Mouse (Mus musculus): ENCODE measurements at regions not wholly inside any gene's neighbourhood (a gene's known extent, or its start where the extent isn't known, plus 50 kb on each side); places are given as distances from the start of the nearest gene placed in this dataset.
A peak's percentile ranks its signal among the peaks of the same experiment; 100 is the strongest.

DNA sequence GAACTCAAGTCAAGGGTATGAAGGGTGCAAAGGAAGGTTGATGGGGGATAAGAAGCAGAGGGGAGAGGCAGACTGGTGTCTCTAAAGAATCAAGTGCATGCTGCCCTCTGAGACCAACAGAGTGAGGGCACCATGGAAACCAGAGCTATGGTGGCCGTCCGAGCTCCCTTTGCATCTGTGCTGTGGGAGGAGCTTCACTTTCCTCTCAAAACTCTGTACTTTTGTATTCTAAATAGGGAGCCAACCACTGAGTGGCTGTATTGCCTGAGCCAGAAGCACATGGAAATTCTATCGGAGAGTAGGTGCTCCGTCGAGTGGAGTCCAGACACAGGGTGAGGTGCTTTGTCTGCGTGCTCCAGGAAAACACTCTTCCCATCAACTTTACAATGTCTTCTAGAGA is 119.9 kb downstream of the Gm11011 start:
- H3K4me2 ChIP-seq (ENCODE audit: low read length) = no peak overlapping the region
- no peak overlapping the region for H3K27ac ChIP-seq (replicated peaks; ENCODE audit: low read depth, low read length)
- H3K36me3 ChIP-seq (ENCODE audit: control insufficient read depth, insufficient read depth, low read length) = no peaks in the 10 kb centered on the region
- H3K4me3 ChIP-seq (replicated peaks; ENCODE audit: low read depth, low read length) = no peak overlapping the region
- H3K9me3 ChIP-seq (ENCODE audit: control insufficient read depth, low read length) = no peaks in the 10 kb centered on the region
- ATAC-seq (ENCODE audit: low FRiP score, low TSS enrichment) (no peak), DNase-seq (no peak)
- H3K9ac ChIP-seq (replicated peaks; ENCODE audit: low read length) = no peak overlapping the region
- 76% methylated on average over 6 of the region's 6 CpGs for WGBS
- no peaks in the 10 kb centered on the region for H3K27me3 ChIP-seq (ENCODE audit: control insufficient read depth, insufficient read depth, low read length)
- 0 out of 2 replicates have a peak, but pooled peaks cover 3% of the 10 kb centered on the region for H3K4me1 ChIP-seq (ENCODE audit: control insufficient read depth, insufficient read depth, low read length)

DNA sequence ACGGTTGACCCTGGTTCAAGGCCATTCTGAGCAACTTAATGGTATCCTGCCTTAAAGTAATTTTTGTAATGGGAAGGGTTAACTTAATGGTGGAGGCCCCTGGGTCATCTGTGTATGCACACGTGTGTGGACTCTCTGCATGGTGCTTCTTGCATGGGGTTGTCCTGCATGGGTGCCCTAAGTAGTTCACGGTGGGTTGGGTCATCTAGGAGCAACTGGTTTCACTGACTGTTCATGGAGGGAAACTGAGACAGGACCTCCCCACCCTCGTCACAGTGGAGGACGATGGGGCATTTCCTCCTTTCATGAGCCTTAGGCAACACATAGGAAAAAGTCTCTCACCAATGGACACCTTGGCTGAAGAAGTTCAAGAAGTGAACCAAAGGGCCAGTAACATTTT is 123.4 kb downstream of the Gm11011 start:
- Histone ChIP-seq H3K27me3 (ENCODE audit: control insufficient read depth, insufficient read depth, low read length) (no peaks in the 10 kb centered on the region), H3K9ac (replicated peaks; ENCODE audit: low read length) (no peak overlapping the region), H3K36me3 (ENCODE audit: control insufficient read depth, insufficient read depth, low read length) (no peaks in the 10 kb centered on the region), H3K4me1 (ENCODE audit: control insufficient read depth, insufficient read depth, low read length) (peaks cover 8% of the 10 kb centered on the region; the same call in 1 of the 2 replicates), H3K4me2 (ENCODE audit: low read length) (no peak overlapping the region), H3K4me3 (replicated peaks; ENCODE audit: low read depth, low read length) (no peak overlapping the region), H3K27ac (replicated peaks; ENCODE audit: low read depth, low read length) (no peak overlapping the region), H3K9me3 (ENCODE audit: control insufficient read depth, low read length) (no peaks in the 10 kb centered on the region)
- ATAC-seq (ENCODE audit: low FRiP score, low TSS enrichment) = no peak
- 92% methylated on average over 5 of the region's 5 CpGs for WGBS
- DNase-seq = no peak

DNA sequence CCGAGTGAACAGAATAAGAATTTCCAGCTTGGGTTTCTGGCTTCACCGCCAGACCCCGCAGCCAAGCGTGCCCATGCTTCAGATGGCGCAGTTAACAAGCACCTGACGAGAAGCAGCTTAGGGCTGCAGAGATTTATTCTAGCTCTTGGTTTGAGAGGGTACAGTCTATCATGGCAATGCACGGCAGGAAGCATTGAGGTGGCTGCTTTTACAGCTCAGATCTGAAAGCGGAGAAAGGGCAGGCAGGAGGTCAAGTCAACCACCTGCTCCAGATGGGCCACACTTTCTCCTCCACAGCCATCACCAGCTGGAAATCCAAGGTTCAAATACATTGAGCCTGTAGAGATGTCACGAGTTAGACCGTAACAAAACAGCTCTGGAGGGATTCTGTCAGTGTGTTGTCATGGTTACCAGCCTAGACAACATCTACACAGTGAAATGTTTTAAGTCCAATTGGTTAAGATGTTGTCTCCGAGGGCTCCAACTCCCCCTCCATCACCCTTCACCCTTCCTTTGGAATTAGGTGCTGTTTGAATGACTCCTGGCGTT is 126.0 kb downstream of the Gm11011 start:
- peaks cover 5% of the 10 kb centered on the region; the same call in 1 of the 2 replicates for H3K4me1 ChIP-seq (ENCODE audit: control insufficient read depth, insufficient read depth, low read length)
- peak; percentile 64 for DNase-seq
- no peaks in the 10 kb centered on the region for H3K27me3 ChIP-seq (ENCODE audit: control insufficient read depth, insufficient read depth, low read length)
- no peak overlapping the region for H3K27ac ChIP-seq (replicated peaks; ENCODE audit: low read depth, low read length)
- no peaks in the 10 kb centered on the region for H3K36me3 ChIP-seq (ENCODE audit: control insufficient read depth, insufficient read depth, low read length)
- H3K4me3 ChIP-seq (replicated peaks; ENCODE audit: low read depth, low read length) = no peak overlapping the region
- H3K9me3 ChIP-seq (ENCODE audit: control insufficient read depth, low read length) = no peaks in the 10 kb centered on the region
- no peak for ATAC-seq (ENCODE audit: low FRiP score, low TSS enrichment)
- 60% methylated on average over 12 of the region's 12 CpGs for WGBS
- H3K9ac ChIP-seq (replicated peaks; ENCODE audit: low read length) = no peak overlapping the region
- no peak overlapping the region for H3K4me2 ChIP-seq (ENCODE audit: low read length)

DNA sequence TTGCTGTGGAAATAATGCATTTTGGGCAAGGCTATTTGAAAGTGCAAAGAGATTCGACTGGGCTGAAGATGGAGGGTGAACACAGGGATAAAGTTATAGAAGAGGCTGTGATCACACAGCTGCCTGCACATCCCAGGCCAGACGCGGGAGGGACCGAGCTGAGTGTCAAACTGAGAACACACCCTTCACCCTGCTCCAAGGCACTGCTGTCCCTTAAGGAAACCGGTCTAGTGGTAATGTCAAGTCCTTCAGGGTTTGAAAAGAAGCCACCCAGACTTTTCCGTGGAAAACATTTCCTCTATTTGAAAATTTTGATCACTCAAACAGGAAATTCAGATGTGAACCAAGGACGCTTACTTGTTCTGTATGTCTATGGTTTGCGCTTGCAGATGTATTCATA is 134.6 kb downstream of the Gm11011 start:
- Histone ChIP-seq H3K4me3 (replicated peaks; ENCODE audit: low read depth, low read length) (no peak overlapping the region), H3K27me3 (ENCODE audit: control insufficient read depth, insufficient read depth, low read length) (no peaks in the 10 kb centered on the region), H3K4me1 (ENCODE audit: control insufficient read depth, insufficient read depth, low read length) (no peaks in the 10 kb centered on the region), H3K9me3 (ENCODE audit: control insufficient read depth, low read length) (no peaks in the 10 kb centered on the region), H3K36me3 (ENCODE audit: control insufficient read depth, insufficient read depth, low read length) (no peaks in the 10 kb centered on the region), H3K9ac (replicated peaks; ENCODE audit: low read length) (no peak overlapping the region), H3K4me2 (ENCODE audit: low read length) (no peak overlapping the region), H3K27ac (replicated peaks; ENCODE audit: low read depth, low read length) (no peak overlapping the region)
- DNase-seq (no peak), ATAC-seq (ENCODE audit: low FRiP score, low TSS enrichment) (no peak)
- WGBS = 93% methylated on average over 8 of the region's 8 CpGs

DNA sequence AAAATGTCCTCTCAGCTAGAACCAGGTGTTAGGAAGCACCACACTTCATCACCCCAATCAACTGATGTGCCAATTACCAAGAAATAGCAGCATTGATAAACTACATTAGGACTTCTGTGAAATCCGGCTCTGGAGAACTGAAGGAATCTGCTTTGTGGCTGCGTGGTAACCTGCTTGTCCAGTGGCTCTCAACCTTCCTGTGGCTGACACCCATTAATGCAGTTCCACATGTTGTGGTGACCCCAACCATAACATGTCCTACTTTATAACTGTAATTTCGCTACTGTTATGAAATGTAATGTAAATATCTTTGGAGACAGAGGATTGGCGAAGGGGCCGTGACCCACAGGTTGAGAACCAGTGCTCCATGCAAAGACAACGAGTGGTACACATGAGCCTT is 136.7 kb downstream of the Gm11011 start:
- H3K4me2 ChIP-seq (ENCODE audit: low read length) = no peak overlapping the region
- peaks cover 5% of the 10 kb centered on the region for H3K4me1 ChIP-seq (ENCODE audit: control insufficient read depth, insufficient read depth, low read length)
- no peaks in the 10 kb centered on the region for H3K9me3 ChIP-seq (ENCODE audit: control insufficient read depth, low read length)
- ATAC-seq (ENCODE audit: low FRiP score, low TSS enrichment) = no peak
- H3K9ac ChIP-seq (replicated peaks; ENCODE audit: low read length) = no peak overlapping the region
- H3K36me3 ChIP-seq (ENCODE audit: control insufficient read depth, insufficient read depth, low read length) = no peaks in the 10 kb centered on the region
- H3K4me3 ChIP-seq (replicated peaks; ENCODE audit: low read depth, low read length) = no peak overlapping the region
- WGBS = 94% methylated on average over 6 of the region's 6 CpGs
- no peak for DNase-seq
- no peaks in the 10 kb centered on the region for H3K27me3 ChIP-seq (ENCODE audit: control insufficient read depth, insufficient read depth, low read length)
- no peak overlapping the region for H3K27ac ChIP-seq (replicated peaks; ENCODE audit: low read depth, low read length)

DNA sequence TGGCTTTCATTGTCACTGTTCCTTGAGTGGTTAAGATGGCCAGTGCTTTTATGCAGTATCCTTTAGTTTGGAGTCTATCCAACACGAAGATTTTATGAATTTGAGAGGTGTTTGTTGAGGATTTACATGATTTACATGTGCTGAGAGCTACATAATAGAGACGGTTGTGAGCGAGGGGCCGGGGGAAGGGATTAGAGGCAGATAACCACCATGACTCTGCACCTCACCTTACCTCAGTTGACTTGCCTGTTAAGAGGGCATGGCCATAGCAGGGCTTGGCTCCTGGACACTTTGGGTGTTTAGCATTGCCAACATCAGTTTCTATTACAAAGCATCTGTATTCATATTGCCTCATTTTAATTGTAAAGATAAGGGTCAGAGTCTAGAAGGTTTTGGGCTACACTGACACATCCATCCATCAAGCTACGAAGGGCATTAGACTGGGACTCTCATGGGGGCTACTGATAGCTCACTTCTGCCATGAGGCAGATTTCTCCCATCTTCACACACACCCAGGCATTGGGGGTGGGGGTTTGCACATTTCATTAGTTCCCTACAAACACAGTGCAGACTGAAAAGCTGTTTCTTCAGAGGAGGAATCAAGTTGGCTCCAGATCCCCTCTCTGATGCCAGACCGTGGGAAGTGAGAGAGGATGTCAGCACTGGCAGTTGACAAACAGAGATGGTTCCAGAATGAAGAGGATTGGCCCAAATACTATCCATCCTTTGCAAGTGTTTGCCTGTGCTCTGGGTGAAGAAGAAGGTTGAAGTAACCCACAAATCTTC is 139.9 kb downstream of the Gm11011 start:
- no peak for ATAC-seq (ENCODE audit: low FRiP score, low TSS enrichment)

DNA sequence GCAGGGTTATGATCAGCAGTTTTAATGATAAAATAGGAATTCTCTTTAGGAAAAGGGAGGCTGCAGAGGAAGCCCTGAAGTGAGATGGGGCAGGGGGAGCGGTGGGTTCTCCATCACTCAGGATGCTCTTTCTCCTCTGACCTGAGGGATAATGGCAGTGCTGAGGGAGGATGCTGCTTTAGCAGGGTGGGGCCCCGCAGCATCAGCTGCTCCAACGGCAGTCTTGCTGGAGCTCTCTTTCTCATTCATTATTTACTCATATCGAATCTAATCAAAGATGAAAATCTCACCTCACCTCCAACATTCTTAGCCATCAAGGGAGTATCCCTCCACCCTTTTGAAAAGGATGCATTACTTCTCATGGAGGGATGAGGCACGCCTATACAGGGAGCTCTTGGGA is 141.7 kb downstream of the Gm11011 start:
- H3K9me3 ChIP-seq (ENCODE audit: control insufficient read depth, low read length) = no peaks in the 10 kb centered on the region
- no peaks in the 10 kb centered on the region for H3K27me3 ChIP-seq (ENCODE audit: control insufficient read depth, insufficient read depth, low read length)
- H3K4me2 ChIP-seq (ENCODE audit: low read length) = peak overlapping the region; percentile 11
- H3K36me3 ChIP-seq (ENCODE audit: control insufficient read depth, insufficient read depth, low read length) = no peaks in the 10 kb centered on the region
- 71% methylated on average over 5 of the region's 5 CpGs for WGBS
- H3K4me3 ChIP-seq (replicated peaks; ENCODE audit: low read depth, low read length) = no peak overlapping the region
- peaks cover 8% of the 10 kb centered on the region for H3K4me1 ChIP-seq (ENCODE audit: control insufficient read depth, insufficient read depth, low read length)
- H3K9ac ChIP-seq (replicated peaks; ENCODE audit: low read length) = no peak overlapping the region
- peak overlapping the region; percentile 65 for H3K27ac ChIP-seq (replicated peaks; ENCODE audit: low read depth, low read length)
- DNase-seq (no peak), ATAC-seq (ENCODE audit: low FRiP score, low TSS enrichment) (no peak)

More for the DNA sequence above, 139.9 kb downstream of the Gm11011 start:
- Histone ChIP-seq H3K27me3 (ENCODE audit: control insufficient read depth, insufficient read depth, low read length) (no peaks in the 10 kb centered on the region), H3K4me2 (ENCODE audit: low read length) (no peak overlapping the region), H3K9me3 (ENCODE audit: control insufficient read depth, low read length) (no peaks in the 10 kb centered on the region), H3K27ac (replicated peaks; ENCODE audit: low read depth, low read length) (no peak overlapping the region), H3K9ac (replicated peaks; ENCODE audit: low read length) (no peak overlapping the region), H3K4me3 (replicated peaks; ENCODE audit: low read depth, low read length) (no peak overlapping the region), H3K4me1 (ENCODE audit: control insufficient read depth, insufficient read depth, low read length) (peaks cover 8% of the 10 kb centered on the region), H3K36me3 (ENCODE audit: control insufficient read depth, insufficient read depth, low read length) (no peaks in the 10 kb centered on the region)
- DNase-seq = no peak
- 79% methylated on average over 6 of the region's 6 CpGs for WGBS

DNA sequence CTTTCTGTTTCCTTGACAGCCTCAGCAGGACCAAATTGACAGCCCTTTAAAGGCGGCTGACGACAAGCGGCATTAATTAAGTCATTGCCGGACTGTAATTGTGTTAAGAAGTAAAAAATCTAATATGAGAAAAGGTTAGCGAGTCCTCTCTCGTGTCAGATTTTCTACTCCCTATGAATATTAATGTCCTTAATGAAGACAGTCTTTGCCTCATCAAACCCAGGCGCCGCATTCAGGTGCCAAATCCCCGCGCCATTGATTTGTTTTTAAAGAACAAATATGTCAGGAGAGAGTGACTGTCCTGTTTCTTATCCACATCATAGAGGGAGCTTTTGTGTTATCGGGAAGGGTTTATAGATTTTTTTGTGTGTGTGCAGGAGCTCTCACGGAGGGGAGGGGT is 142.2 kb downstream of the Gm11011 start:
- no peak overlapping the region for H3K4me3 ChIP-seq (replicated peaks; ENCODE audit: low read depth, low read length)
- 36% methylated on average over 12 of the region's 12 CpGs for WGBS
- peak overlapping the region; percentile 11 for H3K4me2 ChIP-seq (ENCODE audit: low read length)
- peak; percentile 57 for DNase-seq
- peak overlapping the region; percentile 65; the same call in 1 of the 2 replicates for H3K27ac ChIP-seq (replicated peaks; ENCODE audit: low read depth, low read length)
- H3K4me1 ChIP-seq (ENCODE audit: control insufficient read depth, insufficient read depth, low read length) = peaks cover 8% of the 10 kb centered on the region
- no peak overlapping the region for H3K9ac ChIP-seq (replicated peaks; ENCODE audit: low read length)
- no peak for ATAC-seq (ENCODE audit: low FRiP score, low TSS enrichment)
- no peaks in the 10 kb centered on the region for H3K36me3 ChIP-seq (ENCODE audit: control insufficient read depth, insufficient read depth, low read length)
- H3K27me3 ChIP-seq (ENCODE audit: control insufficient read depth, insufficient read depth, low read length) = no peaks in the 10 kb centered on the region
- no peaks in the 10 kb centered on the region for H3K9me3 ChIP-seq (ENCODE audit: control insufficient read depth, low read length)

DNA sequence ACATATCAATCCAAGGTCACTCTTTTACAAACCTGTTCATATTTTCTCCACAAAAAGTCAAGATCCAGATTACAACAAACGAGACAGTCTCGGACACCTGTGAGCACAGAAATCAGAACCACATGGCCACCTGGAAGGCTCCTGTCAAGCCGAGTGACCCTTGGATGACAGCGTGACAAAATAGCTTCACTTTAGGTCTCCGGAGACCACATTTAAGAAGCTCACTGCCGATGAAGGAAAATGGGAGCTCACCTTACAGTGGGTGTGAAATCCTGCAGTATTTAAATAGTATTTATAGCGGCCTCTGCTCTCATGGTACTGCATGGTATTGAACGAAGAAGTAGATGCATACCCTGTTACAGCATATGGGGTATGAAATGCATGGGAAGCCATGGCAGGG is 144.3 kb downstream of the Gm11011 start:
- no peak overlapping the region for H3K4me2 ChIP-seq (ENCODE audit: low read length)
- H3K9me3 ChIP-seq (ENCODE audit: control insufficient read depth, low read length) = no peaks in the 10 kb centered on the region
- H3K4me3 ChIP-seq (replicated peaks; ENCODE audit: low read depth, low read length) = no peak overlapping the region
- no peak for ATAC-seq (ENCODE audit: low FRiP score, low TSS enrichment)
- peaks cover 8% of the 10 kb centered on the region for H3K4me1 ChIP-seq (ENCODE audit: control insufficient read depth, insufficient read depth, low read length)
- H3K36me3 ChIP-seq (ENCODE audit: control insufficient read depth, insufficient read depth, low read length) = no peaks in the 10 kb centered on the region
- WGBS = 91% methylated on average over 8 of the region's 8 CpGs
- no peak overlapping the region for H3K27ac ChIP-seq (replicated peaks; ENCODE audit: low read depth, low read length)
- H3K27me3 ChIP-seq (ENCODE audit: control insufficient read depth, insufficient read depth, low read length) = no peaks in the 10 kb centered on the region
- no peak overlapping the region for H3K9ac ChIP-seq (replicated peaks; ENCODE audit: low read length)
- DNase-seq = no peak

All from midbrain, embryonic 14.5 days (tissue).